Mouse (Mus musculus) adrenal gland, postnatal 14 days (tissue): ENCODE results near the gene Fcrl5. TPM values are rescaled to one million over a fixed set of nuclear protein-coding genes. Genes with fewer than 3 reads are reported as not detected.

Experiments used
- DNase-seq: peaks from one replicate; pipeline ENCODE4 v3.0.0; 2021; ENCODE audit warnings: mixed read lengths
- total RNA-seq: library from RNA; stranded (reverse); gene quantifications from 2 replicates; pipeline ENCODE4 v1.2.3, GENCODE M21; 2021

Gene Fcrl5
- total RNA-seq, 1 experiment from 2014 or later: not detected

GRCm38 (mm10) chr3:87500088-87501055 lies 64.8 kb downstream of the Fcrl5 start:
- no peak for DNase-seq

- DNase-seq: no peak
These were observed 65.6 kb downstream of the Fcrl5 start for GRCm38 (mm10) chr3:87501151-87501550.

- DNase-seq: no peak
These were observed 67.2 kb downstream of the Fcrl5 start for GRCm38 (mm10) chr3:87502771-87503170.

- DNase-seq: peak; percentile 66
These were observed 68.8 kb downstream of the Fcrl5 start for GRCm38 (mm10) chr3:87504330-87504729.

- no peak for DNase-seq
These were observed 69.3 kb downstream of the Fcrl5 start for GRCm38 (mm10) chr3:87504749-87505425.

- no peak for DNase-seq
These were observed 71.2 kb downstream of the Fcrl5 start for GRCm38 (mm10) chr3:87506456-87507416.

- DNase-seq: peak; percentile 92
These were observed 72.8 kb downstream of the Fcrl5 start for GRCm38 (mm10) chr3:87508205-87508901.

- peak; percentile 78 for DNase-seq
These were observed 73.5 kb downstream of the Fcrl5 start for GRCm38 (mm10) chr3:87509061-87509460.

GRCm38 (mm10) chr3:87510832-87511231 lies 75.3 kb downstream of the Fcrl5 start:
- DNase-seq: no peak

- DNase-seq: no peak
These were observed 76.6 kb downstream of the Fcrl5 start for GRCm38 (mm10) chr3:87511971-87512765.

- DNase-seq: peak; percentile 47
These were observed 80.1 kb downstream of the Fcrl5 start for GRCm38 (mm10) chr3:87515567-87516081.

GRCm38 (mm10) chr3:87518425-87518824 lies 82.9 kb downstream of the Fcrl5 start:
- DNase-seq: no peak

GRCm38 (mm10) chr3:87521126-87521525 lies 85.6 kb downstream of the Fcrl5 start:
- no peak for DNase-seq

GRCm38 (mm10) chr3:87521833-87522232 lies 86.3 kb downstream of the Fcrl5 start:
- no peak for DNase-seq

- no peak for DNase-seq
These were observed 88.1 kb downstream of the Fcrl5 start for GRCm38 (mm10) chr3:87523701-87524100.

- DNase-seq: peak; percentile 94
These were observed 89.7 kb downstream of the Fcrl5 start, which contains the start of gene Etv3 for GRCm38 (mm10) chr3:87525043-87525836. Gene Etv3 (plus strand): TSS chr3:87525407.

GRCm38 (mm10) chr3:87525837-87526570 lies 90.4 kb downstream of the Fcrl5 start:
- peak; percentile 41 for DNase-seq

GRCm38 (mm10) chr3:87527139-87527538 lies 91.6 kb downstream of the Fcrl5 start:
- DNase-seq: no peak

- no peak for DNase-seq
These were observed 92.4 kb downstream of the Fcrl5 start for GRCm38 (mm10) chr3:87528021-87528420.
